Mouse (Mus musculus) bone marrow, adult 2 months (tissue): Measurements from ENCODE around the gene Olfr952. TPM values are rescaled to one million over a fixed set of nuclear protein-coding genes. Genes with fewer than 3 reads are reported as not detected.

Experiments
- H3K27ac ChIP-seq: fragments of 200-500 bp; 2 replicates; pipeline ENCODE4 v1.5.1; 2012; ENCODE audit warnings: low read depth, mild to moderate bottlenecking, control low read depth, inconsistent platforms, low read length; ENCODE audit not compliant: control insufficient read depth, poor library complexity, insufficient read depth
- H3K4me1 ChIP-seq: fragments of 200-500 bp; 2 replicates; pipeline ENCODE4 v1.6.1; 2011; ENCODE audit warnings: low read length; ENCODE audit not compliant: control insufficient read depth, insufficient read depth
- H3K4me3 ChIP-seq: fragments of 200-500 bp; replicated peaks from 2 replicates; pipeline ENCODE3; 2011; ENCODE audit warnings: mild to moderate bottlenecking, low read depth, low read length, control low read depth; ENCODE audit not compliant: control insufficient read depth
- CTCF ChIP-seq: fragments of 200-500 bp; IDR thresholded peaks from 2 replicates; pipeline ENCODE4 v1.5.1; 2011; ENCODE audit warnings: low read length, control low read depth; ENCODE audit not compliant: control insufficient read depth, insufficient read depth
- POLR2A ChIP-seq: fragments of 200-500 bp; IDR thresholded peaks from 2 replicates; pipeline ENCODE4 v1.6.1; 2011; ENCODE audit warnings: low read depth, mild to moderate bottlenecking, control low read depth, low read length, borderline replicate concordance; ENCODE audit not compliant: control insufficient read depth
- WGBS: fragments of 180-500 bp; shearing (Covaris S2); methylation state at CpG from one replicate; pipeline ENCODE4 v1.1.7; 2018; 5-methylcytosine and 5-hydroxymethylcytosine counted together
- polyA plus RNA-seq: library from polyadenylated mRNA; stranded (reverse); fragments of >200 nt; gene quantifications from 2 replicates; pipeline ENCODE4 v1.2.4, GENCODE M21; 2011; ENCODE audit warnings: low replicate concordance; ENCODE audit not compliant: missing spikeins, insufficient read depth, insufficient read length

Gene Olfr952
- not detected in 2 replicates for polyA plus RNA-seq

DNA sequence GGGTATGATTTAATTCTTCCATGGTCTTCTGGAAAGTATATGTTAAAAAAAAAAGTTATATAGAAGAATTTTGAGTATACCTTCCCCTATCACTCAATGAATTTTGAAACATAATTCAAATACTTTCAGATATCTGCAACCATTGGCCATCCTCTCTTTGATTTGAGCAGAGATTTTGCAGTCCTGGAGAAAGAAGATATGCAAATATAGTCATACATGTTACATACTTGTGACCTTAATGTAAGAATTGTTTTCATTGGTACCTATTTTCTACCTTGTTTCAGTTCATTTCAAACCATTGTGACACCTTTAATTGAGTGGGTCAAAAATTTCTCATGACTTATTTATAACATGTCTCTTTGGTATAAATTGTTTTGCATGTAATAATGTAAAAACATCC is at the start of gene Olfr952:
Gene Olfr952 (minus strand): TSS at position 101 of the 400 bp plus-strand sequence.
- no peaks in the 10 kb centered on the region for H3K4me1 ChIP-seq
- no peak for TF ChIP-seq POLR2A
- TF ChIP-seq CTCF: no peak

DNA sequence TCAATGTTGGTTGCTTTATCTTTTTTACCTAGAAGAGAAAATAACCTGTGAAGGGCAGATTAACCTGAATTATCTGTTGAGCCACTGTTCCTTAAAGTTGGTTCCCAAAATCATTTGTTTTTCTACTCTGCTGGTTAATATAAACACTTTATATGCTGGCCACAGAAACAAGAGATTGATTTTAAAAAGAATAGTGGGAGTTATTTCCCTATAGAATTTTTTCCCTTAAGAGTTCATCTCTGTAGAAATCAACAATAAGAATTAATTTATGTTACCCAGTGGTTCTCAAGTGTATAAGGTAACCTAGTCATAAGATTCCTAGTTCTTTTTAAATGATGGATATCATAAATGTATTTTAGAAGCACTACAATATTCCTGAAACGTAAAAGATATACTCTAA is 44.9 kb upstream of the Olfr952 start, which contains the start of gene Olfr955:
Gene Olfr955 (minus strand): TSS at position 101 of the 400 bp plus-strand sequence.
- WGBS: 40% methylated on average over 1 of the region's 1 CpGs

More for the DNA sequence above, at the start of gene Olfr952:
- no peak within 1 kb of the TSS for H3K27ac ChIP-seq
- no peak within 1 kb of the TSS for H3K4me3 ChIP-seq

DNA sequence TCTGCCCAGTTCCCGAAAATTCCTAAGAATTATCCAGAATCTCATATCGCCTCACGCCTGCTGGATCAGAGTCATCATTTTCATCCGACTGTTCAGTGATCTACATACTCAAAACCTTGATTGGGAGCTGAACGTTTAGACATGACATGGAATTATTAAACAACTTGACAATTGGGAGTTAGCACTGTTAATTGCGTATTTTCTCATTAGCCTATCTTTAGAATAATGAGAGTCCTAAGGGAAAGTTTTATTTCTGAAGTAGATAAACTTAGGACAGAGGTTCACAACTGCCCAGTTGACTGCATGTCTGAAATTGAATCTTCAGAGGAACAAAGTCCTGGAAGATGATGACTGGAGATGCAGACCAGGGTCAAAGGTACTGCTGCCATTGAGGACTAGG is 29.5 kb upstream of the Olfr952 start, which contains the start of gene Olfr954:
Gene Olfr954 (plus strand): TSS at position 301 of the 400 bp plus-strand sequence.
- TF ChIP-seq CTCF (no peak), POLR2A (no peak)
- Histone ChIP-seq H3K4me1 (no peaks in the 10 kb centered on the region), H3K4me3 (no peak within 1 kb of the TSS), H3K27ac (no peak within 1 kb of the TSS)
- 78% methylated on average over 6 of the region's 6 CpGs for WGBS

More for the DNA sequence above, 44.9 kb upstream of the Olfr952 start, which contains the start of gene Olfr955:
- Histone ChIP-seq H3K27ac (no peak within 1 kb of the TSS), H3K4me3 (no peak within 1 kb of the TSS), H3K4me1 (no peaks in the 10 kb centered on the region)
- TF ChIP-seq CTCF (no peak), POLR2A (no peak)

DNA sequence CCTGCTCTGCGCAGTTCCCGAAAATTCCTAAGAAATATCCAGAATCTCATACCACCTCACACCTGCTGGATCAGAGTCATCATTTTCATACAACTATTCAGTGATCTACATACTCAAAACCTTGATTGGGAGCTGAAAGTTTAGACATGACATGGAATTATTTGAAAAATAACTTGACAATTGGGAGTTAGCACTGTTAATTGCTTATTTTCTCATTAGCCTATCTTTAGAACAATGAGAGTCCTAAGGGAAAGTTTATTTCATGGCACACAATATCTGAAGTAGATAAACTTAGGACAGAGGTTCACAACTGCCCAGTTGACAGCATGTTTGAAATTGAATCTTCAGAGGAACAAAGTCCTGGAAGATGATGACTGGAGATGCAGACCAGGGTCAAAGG is 39.8 kb downstream of the Olfr952 start, which contains the start of gene Olfr951:
Gene Olfr951 (plus strand): TSS at position 301 of the 400 bp plus-strand sequence.
- TF ChIP-seq POLR2A (no peak), CTCF (no peak)
- WGBS: 89% methylated on average over 2 of the region's 2 CpGs
- no peaks in the 10 kb centered on the region for H3K4me1 ChIP-seq

More for the DNA sequence above, 39.8 kb downstream of the Olfr952 start, which contains the start of gene Olfr951:
- no peak within 1 kb of the TSS for H3K27ac ChIP-seq
- no peak within 1 kb of the TSS for H3K4me3 ChIP-seq

Other genes with a start within 250 kb of the Olfr952 start
- not detected in 2 replicates for gene Olfr944, start 225.2 kb downstream of the Olfr952 start, polyA plus RNA-seq
- gene Olfr1537, start 177.2 kb downstream of the Olfr952 start, polyA plus RNA-seq: not detected in 2 replicates
- not detected in 2 replicates for gene Olfr945, start 150.3 kb downstream of the Olfr952 start, polyA plus RNA-seq
- not detected in 2 replicates for gene Olfr948, start 101.1 kb downstream of the Olfr952 start, polyA plus RNA-seq
- gene Olfr951, start 39.7 kb downstream of the Olfr952 start, polyA plus RNA-seq: 0.50 TPM in 1 of 2 replicates, not detected in the other
- gene Olfr954, start 29.6 kb upstream of the Olfr952 start, polyA plus RNA-seq: not detected in 2 replicates
- gene Olfr955, start 44.8 kb upstream of the Olfr952 start, polyA plus RNA-seq: not detected in 2 replicates
- gene Olfr44, start 66.8 kb upstream of the Olfr952 start, polyA plus RNA-seq: not detected in 2 replicates
- not detected in 2 replicates for gene Olfr957, start 88.7 kb upstream of the Olfr952 start, polyA plus RNA-seq
- gene Olfr958, start 126.9 kb upstream of the Olfr952 start, polyA plus RNA-seq: not detected in 2 replicates
- gene Olfr959, start 148.4 kb upstream of the Olfr952 start, polyA plus RNA-seq: not detected in 2 replicates
- gene AW551984, start 177.3 kb upstream of the Olfr952 start, polyA plus RNA-seq: 0.35 TPM in 1 of 2 replicates, not detected in the other
- gene Olfr148, start 183.5 kb upstream of the Olfr952 start, polyA plus RNA-seq: not detected in 2 replicates
- gene Olfr960, start 194.2 kb upstream of the Olfr952 start, polyA plus RNA-seq: not detected in 2 replicates
- not detected in 2 replicates for gene Olfr961, start 217.9 kb upstream of the Olfr952 start, polyA plus RNA-seq
- gene Olfr963, start 240.1 kb upstream of the Olfr952 start, polyA plus RNA-seq: not detected in 2 replicates